Mouse (Mus musculus) heart, embryonic 16.5 days (tissue): ENCODE results near the gene Poc1b. TPM values are rescaled to one million over a fixed set of nuclear protein-coding genes. Genes with fewer than 3 reads are reported as not detected.
A peak's percentile ranks its signal among the peaks of the same experiment; 100 is the strongest.

Experiments
- ATAC-seq: fragments of 200-750 bp; cut with Nextera tagmentation; replicated peaks from 2 replicates; pipeline ENCODE4 v1.8.0; 2017; ENCODE audit warnings: moderate number of reproducible peaks; ENCODE audit not compliant: insufficient read depth, low FRiP score; ENCODE audit errors: extremely low read depth
- H3K27ac ChIP-seq: fragments of 300-500 bp; sonication (generic); 2 replicates; pipeline ENCODE4 v1.5.1; 2014; ENCODE audit warnings: mild to moderate bottlenecking, low read length, control low read depth, moderate library complexity
- H3K27me3 ChIP-seq: fragments of 300-500 bp; sonication (generic); 2 replicates; pipeline ENCODE4 v1.6.1; 2014; ENCODE audit warnings: low read length, mixed read lengths; ENCODE audit not compliant: control insufficient read depth, insufficient read depth
- H3K36me3 ChIP-seq: fragments of 300-500 bp; sonication (generic); 2 replicates; pipeline ENCODE4 v1.6.1; 2014; ENCODE audit not compliant: control insufficient read depth, insufficient read depth
- H3K4me1 ChIP-seq: fragments of 300-500 bp; sonication (generic); 2 replicates; pipeline ENCODE4 v1.6.1; 2014; ENCODE audit warnings: low read length, mixed read lengths; ENCODE audit not compliant: control insufficient read depth, insufficient read depth
- H3K4me2 ChIP-seq: fragments of 300-500 bp; sonication (generic); 2 replicates; pipeline ENCODE4 v1.6.1; 2014; ENCODE audit warnings: low read depth, mild to moderate bottlenecking, control low read depth, low read length
- H3K4me3 ChIP-seq: fragments of 300-500 bp; sonication (generic); 2 replicates; pipeline ENCODE4 v1.5.1; 2014; ENCODE audit warnings: mild to moderate bottlenecking, control low read depth, low read length
- H3K9ac ChIP-seq: fragments of 300-500 bp; sonication (generic); 2 replicates; pipeline ENCODE4 v1.6.1; 2014; ENCODE audit warnings: low read length, control low read depth
- H3K9me3 ChIP-seq: fragments of 300-500 bp; sonication (generic); replicated peaks from 2 replicates; pipeline ENCODE4 v1.6.1; 2016; ENCODE audit warnings: low read length; ENCODE audit not compliant: control insufficient read depth
- WGBS: fragments of 180-500 bp; shearing (Covaris S2); extraction: QIAGEN DNeasy Blood & Tissue Kit; methylation state at CpG from one replicate; pipeline ENCODE4 v1.1.7; 2014; 5-methylcytosine and 5-hydroxymethylcytosine counted together
- polyA plus RNA-seq: library from polyadenylated mRNA; unstranded; fragments of >200 nt; fragmentation: Nextera tagmentation; extraction: Ambion mirVana; gene quantifications from 2 replicates; pipeline ENCODE4 v1.2.1, GENCODE M21; 2015

The Poc1b gene
- polyA plus RNA-seq, 1 experiment from 2014 or later: 10.0 TPM

- no peak overlapping the region for H3K27ac ChIP-seq
- no peak for ATAC-seq
- WGBS: 47% methylated on average over 6 of the region's 6 CpGs
These were observed 11.9 kb downstream of the Poc1b start for GRCm38 (mm10) chr10:99118697-99119096.

GRCm38 (mm10) chr10:99119471-99119870 lies 12.6 kb downstream of the Poc1b start:
- H3K9ac ChIP-seq: no peak overlapping the region
- WGBS: 61% methylated on average over 4 of the region's 4 CpGs
- no peak overlapping the region for H3K4me2 ChIP-seq
- no peaks in the 10 kb centered on the region for H3K36me3 ChIP-seq
- H3K27me3 ChIP-seq: no peaks in the 10 kb centered on the region
- H3K9me3 ChIP-seq: no peaks in the 10 kb centered on the region
- no peak for ATAC-seq
- H3K27ac ChIP-seq: no peak overlapping the region
- H3K4me1 ChIP-seq: peaks cover 10% of the 10 kb centered on the region
- H3K4me3 ChIP-seq: no peak overlapping the region

More at GRCm38 (mm10) chr10:99118697-99119096, 11.9 kb downstream of the Poc1b start:
- Histone ChIP-seq H3K9me3 (no peaks in the 10 kb centered on the region), H3K27me3 (no peaks in the 10 kb centered on the region), H3K4me3 (no peak overlapping the region), H3K4me1 (peaks cover 10% of the 10 kb centered on the region), H3K9ac (no peak overlapping the region), H3K4me2 (no peak overlapping the region), H3K36me3 (no peaks in the 10 kb centered on the region)

GRCm38 (mm10) chr10:99126225-99126624 lies 19.4 kb downstream of the Poc1b start, which contains the start of gene Phxr2:
Phxr2 (minus strand) TSS chr10:99126325.
- H3K4me3 ChIP-seq: no peak within 1 kb of the TSS
- 0 out of 2 replicates have a peak, but pooled peaks cover 2% of the 10 kb centered on the region for H3K36me3 ChIP-seq
- no peak within 1 kb of the TSS for H3K4me2 ChIP-seq
- 0 out of 2 replicates have a peak, but pooled peaks cover 4% of the 10 kb centered on the region for H3K4me1 ChIP-seq
- H3K9me3 ChIP-seq: no peaks in the 10 kb centered on the region
- ATAC-seq: no peak
- H3K27me3 ChIP-seq: no peaks in the 10 kb centered on the region
- WGBS: 76% methylated on average over 4 of the region's 4 CpGs
- H3K9ac ChIP-seq: no peak within 1 kb of the TSS
- H3K27ac ChIP-seq: no peak within 1 kb of the TSS

GRCm38 (mm10) chr10:99126954-99127353 lies 20.1 kb downstream of the Poc1b start:
- Histone ChIP-seq H3K9me3 (no peaks in the 10 kb centered on the region), H3K9ac (no peak overlapping the region), H3K4me3 (no peak overlapping the region), H3K27me3 (no peaks in the 10 kb centered on the region), H3K4me1 (0 out of 2 replicates have a peak, but pooled peaks cover 4% of the 10 kb centered on the region), H3K4me2 (no peak overlapping the region), H3K27ac (no peak overlapping the region), H3K36me3 (0 out of 2 replicates have a peak, but pooled peaks cover 2% of the 10 kb centered on the region)
- WGBS: 83% methylated on average over 14 of the region's 14 CpGs
- ATAC-seq: no peak; the same call in 1 of the 2 replicates

GRCm38 (mm10) chr10:99127691-99128261 lies 20.9 kb downstream of the Poc1b start:
- Histone ChIP-seq H3K27ac (peak overlapping the region; percentile 30), H3K9ac (no peak overlapping the region), H3K27me3 (no peaks in the 10 kb centered on the region)

GRCm38 (mm10) chr10:99130611-99131010 lies 23.8 kb downstream of the Poc1b start:
- Histone ChIP-seq H3K36me3 (peaks cover 8% of the 10 kb centered on the region; the same call in 1 of the 2 replicates), H3K4me1 (0 out of 2 replicates have a peak, but pooled peaks cover 4% of the 10 kb centered on the region), H3K4me3 (no peak overlapping the region), H3K27me3 (no peaks in the 10 kb centered on the region), H3K27ac (no peak overlapping the region; the same call in 1 of the 2 replicates), H3K9me3 (no peaks in the 10 kb centered on the region), H3K4me2 (no peak overlapping the region), H3K9ac (no peak overlapping the region)
- ATAC-seq: no peak
- 18% methylated on average over 6 of the region's 6 CpGs for WGBS

More at GRCm38 (mm10) chr10:99127691-99128261, 20.9 kb downstream of the Poc1b start:
- H3K36me3 ChIP-seq: 0 out of 2 replicates have a peak, but pooled peaks cover 2% of the 10 kb centered on the region
- H3K4me2 ChIP-seq: no peak overlapping the region
- no peak for ATAC-seq
- H3K4me3 ChIP-seq: no peak overlapping the region
- no peaks in the 10 kb centered on the region for H3K9me3 ChIP-seq
- H3K4me1 ChIP-seq: 0 out of 2 replicates have a peak, but pooled peaks cover 4% of the 10 kb centered on the region
- 68% methylated on average over 11 of the region's 11 CpGs for WGBS

GRCm38 (mm10) chr10:99131298-99131697 lies 24.5 kb downstream of the Poc1b start:
- 66% methylated on average over 5 of the region's 5 CpGs for WGBS
- peaks cover 8% of the 10 kb centered on the region; the same call in 1 of the 2 replicates for H3K36me3 ChIP-seq
- H3K9ac ChIP-seq: no peak overlapping the region
- H3K4me2 ChIP-seq: no peak overlapping the region
- no peak for ATAC-seq
- no peaks in the 10 kb centered on the region for H3K9me3 ChIP-seq
- no peak overlapping the region for H3K4me3 ChIP-seq
- H3K4me1 ChIP-seq: 0 out of 2 replicates have a peak, but pooled peaks cover 4% of the 10 kb centered on the region
- no peak overlapping the region for H3K27ac ChIP-seq
- H3K27me3 ChIP-seq: no peaks in the 10 kb centered on the region

- ATAC-seq: peak; percentile 50
- Histone ChIP-seq H3K4me1 (0 out of 2 replicates have a peak, but pooled peaks cover 4% of the 10 kb centered on the region), H3K9me3 (no peaks in the 10 kb centered on the region), H3K9ac (no peak overlapping the region), H3K27me3 (no peaks in the 10 kb centered on the region), H3K27ac (no peak overlapping the region), H3K4me3 (no peak overlapping the region), H3K36me3 (peaks cover 6% of the 10 kb centered on the region; the same call in 1 of the 2 replicates), H3K4me2 (no peak overlapping the region)
- WGBS: 62% methylated on average over 6 of the region's 6 CpGs
These were observed 25.4 kb downstream of the Poc1b start for GRCm38 (mm10) chr10:99132189-99132588.

GRCm38 (mm10) chr10:99132595-99133272 lies 25.9 kb downstream of the Poc1b start:
- no peak overlapping the region for H3K4me3 ChIP-seq
- WGBS: 90% methylated on average over 11 of the region's 11 CpGs
- peaks cover 6% of the 10 kb centered on the region; the same call in 1 of the 2 replicates for H3K36me3 ChIP-seq
- no peaks in the 10 kb centered on the region for H3K27me3 ChIP-seq
- no peak for ATAC-seq
- H3K9ac ChIP-seq: no peak overlapping the region
- H3K4me2 ChIP-seq: no peak overlapping the region
- no peaks in the 10 kb centered on the region for H3K9me3 ChIP-seq
- 0 out of 2 replicates have a peak, but pooled peaks cover 4% of the 10 kb centered on the region for H3K4me1 ChIP-seq
- H3K27ac ChIP-seq: no peak overlapping the region
